Mouse (Mus musculus): Measurements from ENCODE around the gene Plau. TPM values are rescaled to one million over a fixed set of nuclear protein-coding genes. Genes with fewer than 3 reads are reported as not detected.

Gene Plau
- polyA plus RNA-seq, 1 experiment from 2014 or later: 0.47 TPM

DNA sequence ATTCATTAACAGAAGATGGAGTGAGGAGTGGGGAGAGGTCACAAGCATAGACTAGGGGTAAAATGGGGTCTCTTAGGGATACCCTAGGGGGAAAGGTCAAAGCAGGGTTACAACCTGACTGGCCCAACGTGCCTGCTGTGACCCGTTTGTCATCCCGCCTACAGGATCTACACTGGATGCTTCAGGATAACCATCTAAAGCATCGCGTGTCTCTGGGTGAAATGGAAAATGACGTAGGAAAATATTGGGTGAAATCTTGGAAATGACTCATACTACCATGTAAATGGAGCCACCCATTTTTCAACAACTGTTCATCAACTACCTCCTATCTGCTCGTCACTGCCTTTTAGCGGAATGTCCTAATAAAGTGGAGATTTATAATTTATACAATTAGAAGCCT is 40.3 kb upstream of the Plau start:
- Histone ChIP-seq H3K4me1 (replicated peaks) (peaks cover 54% of the 10 kb centered on the region), H3K36me3 (peaks cover 14% of the 10 kb centered on the region), H3K27ac (no peak overlapping the region), H3K27me3 (ENCODE audit: insufficient read depth, poor library complexity, severe bottlenecking) (peaks cover 3% of the 10 kb centered on the region; the same call in 1 of the 2 replicates), H3K9me3 (no peaks in the 10 kb centered on the region), H3K4me3 (no peak overlapping the region)
- WGBS: 66% methylated on average over 8 of the region's 8 CpGs
- DNase-seq (ENCODE audit: low spot score): no peak

- WGBS: 51% methylated on average over 8 of the region's 8 CpGs
- Histone ChIP-seq H3K9me3 (no peaks in the 10 kb centered on the region), H3K27ac (peak overlapping the region; percentile 59; the same call in 1 of the 2 replicates), H3K27me3 (ENCODE audit: insufficient read depth, poor library complexity, severe bottlenecking) (peaks cover 3% of the 10 kb centered on the region; the same call in 1 of the 2 replicates), H3K4me3 (no peak overlapping the region), H3K36me3 (peaks cover 9% of the 10 kb centered on the region), H3K4me1 (replicated peaks) (peaks cover 49% of the 10 kb centered on the region)
- no peak for DNase-seq (ENCODE audit: low spot score)
Measured at GRCm38 (mm10) chr14:20796643-20797042, 39.8 kb upstream of the Plau start.

GRCm38 (mm10) chr14:20798300-20798699 is 38.2 kb upstream of the Plau start:
- Histone ChIP-seq H3K4me1 (replicated peaks) (peaks cover 32% of the 10 kb centered on the region), H3K27ac (no peak overlapping the region), H3K4me3 (no peak overlapping the region), H3K36me3 (no peaks in the 10 kb centered on the region), H3K27me3 (ENCODE audit: insufficient read depth, poor library complexity, severe bottlenecking) (peaks cover 3% of the 10 kb centered on the region; the same call in 1 of the 2 replicates), H3K9me3 (no peaks in the 10 kb centered on the region)
- no peak for DNase-seq (ENCODE audit: low spot score)
- WGBS: 86% methylated on average over 6 of the region's 6 CpGs

DNA sequence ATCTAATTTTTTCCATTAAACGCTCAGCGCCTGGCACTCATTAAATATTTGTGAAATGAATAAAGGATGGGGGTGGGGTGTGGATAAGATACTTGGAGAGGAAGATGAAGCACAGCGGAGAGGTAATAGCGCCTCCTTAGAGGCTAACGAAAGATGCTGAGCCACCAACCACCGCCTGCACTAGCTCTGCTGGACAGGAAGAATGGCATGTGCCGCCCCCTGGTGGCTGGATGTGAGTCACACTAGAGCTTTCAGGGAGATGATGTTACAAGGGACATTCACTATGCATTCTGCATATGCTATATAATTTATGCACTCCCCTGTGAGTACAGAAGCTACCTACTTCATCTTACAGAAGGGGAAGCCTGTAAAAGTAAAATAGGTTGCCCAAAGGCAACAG is 37.7 kb upstream of the Plau start:
- H3K4me3 ChIP-seq: no peak overlapping the region
- 10% methylated on average over 7 of the region's 7 CpGs for WGBS

DNA sequence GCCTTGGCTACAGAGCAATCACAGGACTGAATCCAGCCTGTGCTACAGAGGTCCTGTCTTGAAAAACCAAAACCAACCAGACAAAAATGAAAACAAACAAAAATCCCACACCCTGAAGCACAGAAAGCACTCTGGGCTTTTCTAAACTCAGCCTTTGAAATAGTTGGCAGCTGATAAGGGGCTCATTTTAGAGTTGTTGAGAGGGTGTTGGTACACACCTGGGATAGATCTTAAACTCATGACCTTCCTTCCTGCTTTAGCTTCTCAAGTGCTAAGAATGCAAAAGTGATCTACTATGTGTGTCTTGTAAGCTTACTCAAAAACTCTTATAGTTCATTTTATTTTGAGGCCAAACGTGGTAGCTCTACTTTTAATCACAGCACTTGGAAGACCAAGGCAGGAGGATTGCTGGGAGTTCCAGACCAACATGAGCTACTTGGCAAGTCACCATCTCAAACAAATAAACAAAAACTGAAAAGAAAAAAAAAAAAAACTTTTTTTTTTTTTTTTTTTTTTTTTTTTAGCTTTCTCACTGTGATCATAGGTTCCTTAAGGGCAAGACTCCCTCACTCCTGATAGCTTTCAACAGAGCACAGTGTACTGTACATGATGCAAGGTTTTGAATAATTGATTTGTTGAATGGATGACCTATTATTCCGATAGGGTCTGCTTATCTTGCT is 33.4 kb upstream of the Plau start:
- no peak for DNase-seq (ENCODE audit: low spot score)
- Histone ChIP-seq H3K9me3 (no peaks in the 10 kb centered on the region), H3K27me3 (ENCODE audit: insufficient read depth, poor library complexity, severe bottlenecking) (no peaks in the 10 kb centered on the region), H3K4me3 (no peak overlapping the region), H3K4me1 (replicated peaks) (0 out of 2 replicates have a peak, but pooled peaks cover 3% of the 10 kb centered on the region), H3K27ac (no peak overlapping the region), H3K36me3 (no peaks in the 10 kb centered on the region)
- WGBS: 45% methylated on average over 2 of the region's 2 CpGs

More for the DNA sequence above, 37.7 kb upstream of the Plau start:
- DNase-seq (ENCODE audit: low spot score): peak; percentile 85
- Histone ChIP-seq H3K27me3 (ENCODE audit: insufficient read depth, poor library complexity, severe bottlenecking) (peaks cover 3% of the 10 kb centered on the region; the same call in 1 of the 2 replicates), H3K27ac (no peak overlapping the region), H3K9me3 (no peaks in the 10 kb centered on the region), H3K4me1 (replicated peaks) (peaks cover 30% of the 10 kb centered on the region), H3K36me3 (no peaks in the 10 kb centered on the region)

DNA sequence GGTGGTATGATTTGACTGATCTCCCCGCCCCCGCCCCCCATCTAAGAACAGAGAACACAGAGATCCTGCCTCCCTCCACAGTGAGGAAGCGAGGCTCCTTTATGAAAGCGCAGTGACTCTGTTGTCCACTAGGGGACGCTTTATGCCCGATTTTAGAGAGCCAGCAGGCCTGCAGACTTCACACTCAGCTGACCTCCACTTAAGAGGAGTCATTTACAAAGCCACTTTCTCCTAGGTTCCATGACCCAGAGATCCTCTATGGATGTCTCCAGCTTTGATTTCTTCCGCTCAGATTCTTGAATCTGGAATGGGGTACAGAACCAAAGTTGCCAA is 32.9 kb upstream of the Plau start:
- no peaks in the 10 kb centered on the region for H3K36me3 ChIP-seq
- no peaks in the 10 kb centered on the region for H3K9me3 ChIP-seq
- H3K27ac ChIP-seq: no peak overlapping the region
- H3K4me3 ChIP-seq: no peak overlapping the region
- 4% methylated on average over 7 of the region's 7 CpGs for WGBS
- 0 out of 2 replicates have a peak, but pooled peaks cover 3% of the 10 kb centered on the region for H3K4me1 ChIP-seq (replicated peaks)
- DNase-seq (ENCODE audit: low spot score): peak; percentile 82
- H3K27me3 ChIP-seq (ENCODE audit: insufficient read depth, poor library complexity, severe bottlenecking): no peaks in the 10 kb centered on the region

DNA sequence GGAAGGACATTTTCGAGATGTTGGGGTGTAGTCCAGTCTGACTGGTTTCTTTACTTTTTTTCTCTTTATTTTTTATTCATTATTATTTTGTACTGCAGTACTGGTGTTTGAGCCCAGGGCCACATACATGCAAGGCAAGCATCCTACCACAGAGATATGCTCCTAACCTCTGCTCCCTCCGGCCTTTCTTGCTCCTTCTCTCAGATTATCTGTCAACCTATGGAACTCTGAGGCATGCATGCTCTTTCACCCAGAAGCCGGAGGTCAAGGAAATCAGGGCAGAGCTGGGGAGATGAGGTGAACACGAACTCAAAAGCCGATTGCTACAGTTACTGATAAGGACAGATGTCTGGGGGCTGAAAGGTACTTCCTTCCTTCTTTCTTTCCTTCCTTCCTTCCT is 32.0 kb upstream of the Plau start:
- Histone ChIP-seq H3K36me3 (no peaks in the 10 kb centered on the region), H3K4me1 (replicated peaks) (0 out of 2 replicates have a peak, but pooled peaks cover 3% of the 10 kb centered on the region), H3K27me3 (ENCODE audit: insufficient read depth, poor library complexity, severe bottlenecking) (no peaks in the 10 kb centered on the region), H3K9me3 (no peaks in the 10 kb centered on the region), H3K27ac (no peak overlapping the region), H3K4me3 (no peak overlapping the region)
- WGBS: 75% methylated on average over 5 of the region's 5 CpGs
- no peak for DNase-seq (ENCODE audit: low spot score)

- Histone ChIP-seq H3K27ac (no peak overlapping the region), H3K4me1 (replicated peaks) (0 out of 2 replicates have a peak, but pooled peaks cover 3% of the 10 kb centered on the region), H3K36me3 (no peaks in the 10 kb centered on the region), H3K4me3 (no peak overlapping the region), H3K27me3 (ENCODE audit: insufficient read depth, poor library complexity, severe bottlenecking) (no peaks in the 10 kb centered on the region), H3K9me3 (no peaks in the 10 kb centered on the region)
- WGBS: 84% methylated on average over 9 of the region's 9 CpGs
- no peak for DNase-seq (ENCODE audit: low spot score)
Measured at GRCm38 (mm10) chr14:20804964-20805672, 31.3 kb upstream of the Plau start.

DNA sequence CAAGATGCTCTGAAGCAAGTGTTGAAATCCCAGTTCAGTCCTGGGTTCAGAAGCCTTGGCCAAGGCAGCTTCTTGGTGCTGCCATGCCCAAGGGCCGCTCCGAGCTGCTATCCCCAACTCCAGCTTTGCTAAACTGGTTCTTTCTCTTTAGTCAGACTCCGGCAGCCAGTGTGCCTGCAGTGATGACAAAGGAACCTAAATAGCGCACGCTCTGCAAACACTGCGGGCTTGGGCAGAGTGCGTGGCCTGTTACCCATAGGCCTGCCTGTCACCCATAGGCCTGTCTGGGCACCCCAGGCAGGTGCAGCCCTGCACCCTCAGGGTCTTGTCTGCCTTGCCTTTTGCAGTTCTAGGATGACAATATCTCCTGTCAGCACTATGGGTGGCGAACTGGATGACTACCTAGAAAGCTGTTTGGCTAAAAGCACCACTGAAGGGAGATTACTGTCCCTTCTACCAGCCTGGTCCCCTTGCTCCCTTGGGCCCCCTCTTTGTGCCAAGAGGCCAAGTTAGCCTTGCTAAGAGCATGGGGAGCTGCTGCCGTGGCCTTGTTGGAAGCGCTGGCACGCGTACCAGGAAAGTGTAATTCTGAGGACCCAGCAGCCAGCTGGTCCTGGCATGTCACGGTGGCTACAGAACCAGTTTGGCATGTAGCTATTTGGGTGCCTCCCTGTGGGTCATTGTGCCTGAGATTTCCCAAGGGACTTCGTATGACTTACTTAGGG is 30.2 kb upstream of the Plau start:
- WGBS: 88% methylated on average over 14 of the region's 14 CpGs
- H3K4me1 ChIP-seq (replicated peaks): 0 out of 2 replicates have a peak, but pooled peaks cover 3% of the 10 kb centered on the region
- DNase-seq (ENCODE audit: low spot score): no peak

GRCm38 (mm10) chr14:20809349-20809748 is 27.1 kb upstream of the Plau start:
- no peak overlapping the region for H3K27ac ChIP-seq
- no peak for DNase-seq (ENCODE audit: low spot score)
- H3K36me3 ChIP-seq: no peaks in the 10 kb centered on the region
- 93% methylated on average over 4 of the region's 4 CpGs for WGBS
- H3K9me3 ChIP-seq: no peaks in the 10 kb centered on the region
- H3K4me3 ChIP-seq: no peak overlapping the region
- peaks cover 3% of the 10 kb centered on the region; the same call in 1 of the 2 replicates for H3K4me1 ChIP-seq (replicated peaks)
- H3K27me3 ChIP-seq (ENCODE audit: insufficient read depth, poor library complexity, severe bottlenecking): no peaks in the 10 kb centered on the region

More for the DNA sequence above, 30.2 kb upstream of the Plau start:
- H3K4me3 ChIP-seq: no peak overlapping the region
- no peaks in the 10 kb centered on the region for H3K9me3 ChIP-seq
- H3K27me3 ChIP-seq (ENCODE audit: insufficient read depth, poor library complexity, severe bottlenecking): no peaks in the 10 kb centered on the region
- H3K36me3 ChIP-seq: no peaks in the 10 kb centered on the region
- no peak overlapping the region for H3K27ac ChIP-seq

- H3K9me3 ChIP-seq: no peaks in the 10 kb centered on the region
- peaks cover 3% of the 10 kb centered on the region; the same call in 1 of the 2 replicates for H3K4me1 ChIP-seq (replicated peaks)
- H3K27ac ChIP-seq: no peak overlapping the region
- H3K4me3 ChIP-seq: no peak overlapping the region
- H3K36me3 ChIP-seq: no peaks in the 10 kb centered on the region
- no peak for DNase-seq (ENCODE audit: low spot score)
- no peaks in the 10 kb centered on the region for H3K27me3 ChIP-seq (ENCODE audit: insufficient read depth, poor library complexity, severe bottlenecking)
Measured at GRCm38 (mm10) chr14:20809820-20810219, 26.6 kb upstream of the Plau start.

DNA sequence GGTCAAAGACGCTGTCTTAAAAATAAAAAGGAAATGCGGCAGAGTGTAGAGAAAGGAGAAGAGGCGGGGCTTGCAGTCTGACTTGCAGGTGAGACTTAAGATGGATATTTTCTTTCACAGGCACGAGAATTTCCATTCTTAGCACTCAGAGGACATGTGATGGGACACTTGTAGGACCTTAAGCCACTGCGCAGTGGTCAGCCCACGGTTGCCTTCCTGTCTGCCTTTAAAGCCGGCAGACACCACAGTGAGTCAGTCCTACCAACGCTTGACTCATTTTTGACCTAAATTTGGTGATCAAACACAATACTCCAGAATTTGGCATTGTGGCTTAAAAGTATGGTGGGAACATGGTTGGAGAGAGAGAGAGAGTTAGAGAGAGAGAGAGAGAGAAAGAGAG is 25.2 kb upstream of the Plau start:
- WGBS: 90% methylated on average over 8 of the region's 8 CpGs
- H3K27ac ChIP-seq: no peak overlapping the region
- no peak for DNase-seq (ENCODE audit: low spot score)

More for the DNA sequence above, 25.2 kb upstream of the Plau start:
- H3K36me3 ChIP-seq: no peaks in the 10 kb centered on the region
- peaks cover under 1% of the 10 kb centered on the region; the same call in 1 of the 2 replicates for H3K4me1 ChIP-seq (replicated peaks)
- 0 out of 2 replicates have a peak, but pooled peaks cover 4% of the 10 kb centered on the region for H3K9me3 ChIP-seq
- H3K4me3 ChIP-seq: no peak overlapping the region
- no peaks in the 10 kb centered on the region for H3K27me3 ChIP-seq (ENCODE audit: insufficient read depth, poor library complexity, severe bottlenecking)
